Mouse (Mus musculus) MEL (cell line): ENCODE data around the gene Il4ra. TPM values are rescaled to one million over a fixed set of nuclear protein-coding genes. Genes with fewer than 3 reads are reported as not detected.

Experiments used
- DNase-seq: peaks from one replicate; pipeline ENCODE4 v3.0.0; 2011; ENCODE audit warnings: low read depth, low spot score
- H3K27ac ChIP-seq: 2 replicates; pipeline ENCODE4 v1.5.1; 2012; ENCODE audit warnings: low read depth, mild to moderate bottlenecking, control low read depth, low read length, moderate library complexity; ENCODE audit not compliant: control insufficient read depth
- H3K27me3 ChIP-seq, 2 experiments: fragments of 150-350 bp in 1 of 2; sonication (generic) in 1 of 2; 2 replicates each; pipeline ENCODE4 v1.6.1; 2012; ENCODE audit warnings: low read length in 2 of 2, mild to moderate bottlenecking in 2 of 2, improper control_type of control experiment in 1 of 2, moderate library complexity in 1 of 2; ENCODE audit not compliant: insufficient read depth in 2 of 2, control insufficient read depth in 1 of 2
- H3K36me3 ChIP-seq, 2 experiments: 2 replicates each; pipeline ENCODE4 v1.6.1; 2012 to 2014; ENCODE audit warnings: low read length in 2 of 2, improper control_type of control experiment in 1 of 2, inconsistent platforms in 1 of 2, mild to moderate bottlenecking in 1 of 2; ENCODE audit not compliant: insufficient read depth in 2 of 2, control insufficient read depth in 1 of 2
- H3K4me1 ChIP-seq, 2 experiments: fragments of 150-350 bp in 1 of 2; sonication (generic) in 1 of 2; 2 replicates each; pipeline ENCODE4 v1.6.1; 2012; ENCODE audit warnings: low read length in 2 of 2, improper control_type of control experiment in 1 of 2, mild to moderate bottlenecking in 1 of 2; ENCODE audit not compliant: insufficient read depth in 2 of 2, control insufficient read depth in 1 of 2
- H3K4me3 ChIP-seq, 2 experiments: fragments of 150-350 bp in 1 of 2; sonication (generic) in 1 of 2; 2 replicates each; pipeline ENCODE4 v1.5.1; 2012; ENCODE audit warnings: low read depth in 2 of 2, low read length in 2 of 2, mild to moderate bottlenecking in 2 of 2, moderate library complexity in 2 of 2, control low read depth in 1 of 2, improper control_type of control experiment in 1 of 2; ENCODE audit not compliant: control insufficient read depth in 1 of 2, insufficient read depth in 1 of 2
- H3K79me2 ChIP-seq: 2 replicates; pipeline ENCODE4 v1.6.1; 2012; ENCODE audit warnings: mild to moderate bottlenecking, low read length, moderate library complexity; ENCODE audit not compliant: control insufficient read depth, poor library complexity, insufficient read depth
- H3K9ac ChIP-seq: 2 replicates; pipeline ENCODE4 v1.6.1; 2012; ENCODE audit warnings: low read depth, mild to moderate bottlenecking, control low read depth, low read length, moderate library complexity; ENCODE audit not compliant: control insufficient read depth, poor library complexity, severe bottlenecking
- H3K9me3 ChIP-seq: fragments of 150-350 bp; sonication (generic); replicated peaks from 2 replicates; pipeline ENCODE4 v1.6.1; 2012; ENCODE audit warnings: mild to moderate bottlenecking, low read length, improper control_type of control experiment, moderate library complexity; ENCODE audit not compliant: insufficient read depth
- BHLHE40 ChIP-seq: IDR thresholded peaks from 2 replicates; pipeline ENCODE4 v1.6.1; 2012; ENCODE audit warnings: low read depth, mild to moderate bottlenecking, inconsistent platforms, low read length, improper control_type of control experiment, borderline replicate concordance
- CHD1 ChIP-seq: IDR thresholded peaks from 2 replicates; pipeline ENCODE4 v1.6.1; 2012; ENCODE audit warnings: low read depth, mild to moderate bottlenecking, inconsistent platforms, low read length, improper control_type of control experiment
- CHD2 ChIP-seq: IDR thresholded peaks from 2 replicates; pipeline ENCODE4 v1.6.1; 2011; ENCODE audit warnings: low read length, improper control_type of control experiment
- CTCF ChIP-seq, 3 experiments: IDR thresholded peaks in 2 of 3; conservative IDR thresholded peaks in 1 of 3; 2 replicates each; pipeline ENCODE4 v1.5.1; 2011 to 2012; ENCODE audit warnings: low read length in 3 of 3, low read depth in 2 of 3, mild to moderate bottlenecking in 2 of 3, improper control_type of control experiment in 1 of 3, inconsistent platforms in 1 of 3, mixed read lengths in 1 of 3, moderate library complexity in 1 of 3; ENCODE audit not compliant: control insufficient read depth in 1 of 3, insufficient read depth in 1 of 3, poor library complexity in 1 of 3, severe bottlenecking in 1 of 3
- E2F4 ChIP-seq: IDR thresholded peaks from 2 replicates; pipeline ENCODE4 v1.6.1; 2011; ENCODE audit warnings: low read depth, low read length, improper control_type of control experiment, borderline replicate concordance
- ELF1 ChIP-seq: IDR thresholded peaks from 2 replicates; pipeline ENCODE4 v1.6.1; 2014; ENCODE audit warnings: low read depth, mild to moderate bottlenecking, inconsistent platforms, low read length, improper control_type of control experiment, moderate library complexity
- EP300 ChIP-seq, 2 experiments: IDR thresholded peaks; 2 replicates each; pipeline ENCODE4 v1.6.1; 2011; ENCODE audit warnings: improper control_type of control experiment in 2 of 2, low read length in 2 of 2, low read depth in 1 of 2, mild to moderate bottlenecking in 1 of 2
- ETS1 ChIP-seq: IDR thresholded peaks from 2 replicates; pipeline ENCODE4 v1.6.1; 2012; ENCODE audit warnings: low read depth, mild to moderate bottlenecking, inconsistent platforms, low read length, improper control_type of control experiment, moderate library complexity
- GABPA ChIP-seq: IDR thresholded peaks from 2 replicates; pipeline ENCODE4 v1.6.1; 2012; ENCODE audit warnings: low read depth, mild to moderate bottlenecking, inconsistent platforms, low read length, improper control_type of control experiment, moderate library complexity
- GATA1 ChIP-seq: IDR thresholded peaks from 2 replicates; pipeline ENCODE4 v1.6.1; 2011; ENCODE audit warnings: low read depth, low read length, improper control_type of control experiment
- HCFC1 ChIP-seq: IDR thresholded peaks from 2 replicates; pipeline ENCODE4 v1.6.1; 2012; ENCODE audit warnings: low read depth, mild to moderate bottlenecking, inconsistent platforms, low read length, improper control_type of control experiment, moderate library complexity
- JUND ChIP-seq: IDR thresholded peaks from 2 replicates; pipeline ENCODE4 v1.6.1; 2011; ENCODE audit warnings: low read depth, mild to moderate bottlenecking, improper control_type of control experiment, low read length
- MAFK ChIP-seq: IDR thresholded peaks from 2 replicates; pipeline ENCODE4 v1.6.1; 2011; ENCODE audit warnings: low read depth, mild to moderate bottlenecking, low read length, improper control_type of control experiment, borderline replicate concordance
- MAX ChIP-seq: IDR thresholded peaks from 2 replicates; pipeline ENCODE4 v1.6.1; 2011; ENCODE audit warnings: low read length, improper control_type of control experiment
- MAZ ChIP-seq: IDR thresholded peaks from 2 replicates; pipeline ENCODE4 v1.6.1; 2012; ENCODE audit warnings: low read depth, mild to moderate bottlenecking, inconsistent platforms, low read length, improper control_type of control experiment
- MXI1 ChIP-seq: IDR thresholded peaks from 2 replicates; pipeline ENCODE4 v1.6.1; 2011; ENCODE audit warnings: mild to moderate bottlenecking, low read depth, low read length, improper control_type of control experiment
- MYC ChIP-seq: IDR thresholded peaks from 2 replicates; pipeline ENCODE4 v1.6.1; 2011; ENCODE audit warnings: low read depth, mild to moderate bottlenecking, low read length, improper control_type of control experiment, moderate library complexity
- NELFE ChIP-seq: IDR thresholded peaks from 2 replicates; pipeline ENCODE4 v1.6.1; 2011; ENCODE audit warnings: low read depth, low read length, improper control_type of control experiment
- POLR2A ChIP-seq, 2 experiments: IDR thresholded peaks; 2 replicates each; pipeline ENCODE4 v1.6.1; 2011 to 2012; ENCODE audit warnings: low read length in 2 of 2, mild to moderate bottlenecking in 2 of 2, control low read depth in 1 of 2, improper control_type of control experiment in 1 of 2, low read depth in 1 of 2, moderate library complexity in 1 of 2; ENCODE audit not compliant: control insufficient read depth in 1 of 2, insufficient read depth in 1 of 2, poor library complexity in 1 of 2
- POLR2AphosphoS2 ChIP-seq: IDR thresholded peaks from 2 replicates; pipeline ENCODE4 v1.6.1; 2011; ENCODE audit warnings: low read length, improper control_type of control experiment
- POLR2AphosphoS5 ChIP-seq: IDR thresholded peaks from 2 replicates; pipeline ENCODE4 v1.6.1; 2012; ENCODE audit warnings: low read depth, borderline replicate concordance, mild to moderate bottlenecking, inconsistent platforms, low read length, moderate library complexity, mixed read lengths
- RAD21 ChIP-seq: IDR thresholded peaks from 2 replicates; pipeline ENCODE4 v1.6.1; 2011; ENCODE audit warnings: mild to moderate bottlenecking, low read depth, low read length, improper control_type of control experiment
- SIN3A ChIP-seq: IDR thresholded peaks from 2 replicates; pipeline ENCODE4 v1.6.1; 2012; ENCODE audit warnings: low read length, improper control_type of control experiment, inconsistent platforms
- SMC3 ChIP-seq: IDR thresholded peaks from 2 replicates; pipeline ENCODE4 v1.6.1; 2011; ENCODE audit warnings: low read depth, low read length, improper control_type of control experiment
- TBP ChIP-seq: IDR thresholded peaks from 2 replicates; pipeline ENCODE4 v1.8.0; 2011; ENCODE audit warnings: low read depth, low read length, improper control_type of control experiment
- TCF12 ChIP-seq: IDR thresholded peaks from 2 replicates; pipeline ENCODE4 v1.6.1; 2014; ENCODE audit warnings: low read depth, mild to moderate bottlenecking, inconsistent platforms, low read length, improper control_type of control experiment, moderate library complexity
- UBTF ChIP-seq: IDR thresholded peaks from 2 replicates; pipeline ENCODE4 v1.6.1; 2012; ENCODE audit warnings: low read depth, mild to moderate bottlenecking, inconsistent platforms, low read length, improper control_type of control experiment, moderate library complexity, borderline replicate concordance; ENCODE audit not compliant: insufficient read depth
- USF1 ChIP-seq: IDR thresholded peaks from 2 replicates; pipeline ENCODE4 v1.6.1; 2014; ENCODE audit warnings: low read depth, mild to moderate bottlenecking, inconsistent platforms, low read length, improper control_type of control experiment, moderate library complexity
- ZKSCAN1 ChIP-seq: IDR thresholded peaks from 2 replicates; pipeline ENCODE4 v1.6.1; 2012; ENCODE audit warnings: low read depth, mild to moderate bottlenecking, inconsistent platforms, low read length, improper control_type of control experiment, moderate library complexity
- ZNF384 ChIP-seq: IDR thresholded peaks from 2 replicates; pipeline ENCODE4 v1.6.1; 2012; ENCODE audit warnings: low read depth, mild to moderate bottlenecking, inconsistent platforms, low read length, improper control_type of control experiment
- polyA plus RNA-seq, 2 experiments: library from polyadenylated mRNA; stranded (reverse) in 1 of 2; unstranded in 1 of 2; fragments of >175 nt in 1 of 2; fragments of >200 nt in 1 of 2; gene quantifications; 2 replicates each; pipeline versions ENCODE4 v1.2.1 to v1.2.4; 2012; ENCODE audit warnings: low replicate concordance in 2 of 2, low read depth in 1 of 2; ENCODE audit not compliant: insufficient read length in 2 of 2, insufficient read depth in 1 of 2, missing spikeins in 1 of 2
- total RNA-seq: library from RNA; depleted of rRNA; stranded (reverse); fragments of 300-350 nt; gene quantifications from 2 replicates; pipeline ENCODE4 v1.2.3, GENCODE M21; 2012

The Il4ra gene
- total and polyA plus RNA-seq, 3 experiments: 3.6 to 5.0 TPM; not detected in 1

GRCm38 (mm10) chr7:125515081-125515853, 36.7 kb upstream of the Il4ra start:
- peaks cover 0 to 32% of the 10 kb centered on the region in 2 experiments; a peak in 2 of 4 replicates for H3K36me3 ChIP-seq
- H3K9me3 ChIP-seq: no peaks in the 10 kb centered on the region
- no peak overlapping the region for H3K4me3 ChIP-seq
- peaks cover 18 to 40% of the 10 kb centered on the region in 2 experiments for H3K4me1 ChIP-seq
- no peaks in the 10 kb centered on the region for H3K79me2 ChIP-seq
- peak overlapping the region; percentile 21; the same call in 1 of the 2 replicates for H3K9ac ChIP-seq
- peak overlapping the region; percentile 41 for H3K27ac ChIP-seq
- no peaks in the 10 kb centered on the region for H3K27me3 ChIP-seq
- DNase-seq: peak; percentile 52
- TF ChIP-seq GATA1 (peak; percentile 10; the same call in 1 of the 2 replicates), EP300 (IDR thresholded peaks at IDR 0.05; ENCODE audit: low read depth in 1 of 2, low read length in 2 of 2) (peak in 1 of 2 experiments; percentile 34; a peak in 2 of 4 replicates), TBP (no peak)

GRCm38 (mm10) chr7:125516723-125517122, 35.2 kb upstream of the Il4ra start:
- peak overlapping the region; percentile 84 for H3K27ac ChIP-seq
- peak overlapping the region in 1 of 2 experiments; percentile 25; a peak in 1 of 4 replicates for H3K4me3 ChIP-seq
- TF ChIP-seq POLR2A (IDR thresholded peaks at IDR 0.05; ENCODE audit: control insufficient read depth in 1 of 2, insufficient read depth in 1 of 2, low read depth in 1 of 2, low read length in 2 of 2, poor library complexity in 1 of 2) (no peak), ZNF384 (no peak), ETS1 (peak; percentile 97), MXI1 (no peak), TBP (no peak), CTCF (IDR thresholded peaks at IDR 0.05 in 2 of 3, conservative IDR thresholded peaks at IDR 0.05 in 1 of 3; ENCODE audit: control insufficient read depth in 1 of 3, insufficient read depth in 1 of 3, low read depth in 2 of 3, low read length in 3 of 3, poor library complexity in 1 of 3, severe bottlenecking in 1 of 3) (no peak), BHLHE40 (peak; percentile 70; the same call in 1 of the 2 replicates), MAZ (no peak), MAFK (no peak), GABPA (no peak), MAX (no peak; the same call in 1 of the 2 replicates), POLR2AphosphoS2 (no peak), CHD2 (peak; percentile 26; the same call in 1 of the 2 replicates), ELF1 (no peak), EP300 (IDR thresholded peaks at IDR 0.05; ENCODE audit: low read depth in 1 of 2, low read length in 2 of 2) (peak; percentile 95 to 98), GATA1 (peak; percentile 98), ZKSCAN1 (no peak), RAD21 (no peak), UBTF (no peak), SIN3A (peak; percentile 63; the same call in 1 of the 2 replicates), HCFC1 (0 out of 2 replicates have a peak, but pooled peaks have one; percentile 19), NELFE (no peak), CHD1 (no peak), MYC (peak; percentile 80), JUND (peak; percentile 95), POLR2AphosphoS5 (no peak), E2F4 (no peak), TCF12 (peak; percentile 92), USF1 (no peak), SMC3 (no peak)

More at GRCm38 (mm10) chr7:125516723-125517122, 35.2 kb upstream of the Il4ra start:
- H3K4me1 ChIP-seq: peaks cover 18 to 39% of the 10 kb centered on the region in 2 experiments
- peaks cover 0 to 33% of the 10 kb centered on the region in 2 experiments; a peak in 2 of 4 replicates for H3K36me3 ChIP-seq
- no peak overlapping the region; the same call in 1 of the 2 replicates for H3K9ac ChIP-seq
- H3K79me2 ChIP-seq: no peaks in the 10 kb centered on the region
- H3K27me3 ChIP-seq: no peaks in the 10 kb centered on the region
- peak; percentile 92 for DNase-seq
- no peaks in the 10 kb centered on the region for H3K9me3 ChIP-seq
